Mouse (Mus musculus): Measurements from ENCODE around the gene Csgalnact2. TPM values are rescaled to one million over a fixed set of nuclear protein-coding genes. Genes with fewer than 3 reads are reported as not detected.

Csgalnact2 gene
- polyA plus RNA-seq, 1 experiment from 2014 or later: 10.7 TPM

DNA sequence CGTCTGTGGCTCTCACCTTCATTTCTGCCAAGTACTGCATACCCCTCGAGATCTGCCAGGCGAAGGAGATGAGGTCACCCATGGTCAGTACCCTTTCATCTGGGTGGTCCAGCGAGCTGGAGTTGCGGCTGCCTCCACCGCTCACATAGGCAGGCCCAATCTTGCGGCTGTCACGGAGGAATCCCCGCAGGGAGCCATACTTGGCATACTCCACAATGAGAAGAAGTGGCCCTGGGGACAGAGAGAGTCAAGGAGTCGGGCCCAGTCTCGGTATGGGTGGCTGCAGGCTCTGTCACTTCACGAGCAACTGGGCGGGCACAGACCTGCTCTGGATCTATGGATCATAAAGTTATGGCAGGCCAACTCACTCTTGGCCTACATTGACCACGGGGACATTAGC lies 29.2 kb upstream of the Csgalnact2 start:
- no peak overlapping the region for H3K4me3 ChIP-seq
- no peak overlapping the region for H3K4me2 ChIP-seq
- no peak for ATAC-seq (replicated peaks; ENCODE audit: insufficient number of reproducible peaks, insufficient read depth, low FRiP score, low read depth)
- H3K27ac ChIP-seq: no peak overlapping the region
- no peaks in the 10 kb centered on the region for H3K27me3 ChIP-seq
- H3K36me3 ChIP-seq: no peaks in the 10 kb centered on the region
- no peak overlapping the region for H3K9ac ChIP-seq
- no peaks in the 10 kb centered on the region for H3K4me1 ChIP-seq (replicated peaks)
- WGBS: 78% methylated on average over 14 of the region's 14 CpGs
- no peaks in the 10 kb centered on the region for H3K9me3 ChIP-seq (replicated peaks)

GRCm38 (mm10) chr6:118167013-118167412 lies 28.1 kb upstream of the Csgalnact2 start:
- WGBS: 75% methylated on average over 9 of the region's 9 CpGs
- H3K4me1 ChIP-seq (replicated peaks): no peaks in the 10 kb centered on the region
- H3K27ac ChIP-seq: no peak overlapping the region
- no peak overlapping the region for H3K9ac ChIP-seq
- no peaks in the 10 kb centered on the region for H3K9me3 ChIP-seq (replicated peaks)
- no peak for ATAC-seq (replicated peaks; ENCODE audit: insufficient number of reproducible peaks, insufficient read depth, low FRiP score, low read depth)
- H3K4me2 ChIP-seq: no peak overlapping the region
- no peak overlapping the region for H3K4me3 ChIP-seq
- no peaks in the 10 kb centered on the region for H3K36me3 ChIP-seq
- H3K27me3 ChIP-seq: no peaks in the 10 kb centered on the region

- Histone ChIP-seq H3K9ac (no peak overlapping the region), H3K4me1 (replicated peaks) (no peaks in the 10 kb centered on the region), H3K27ac (no peak overlapping the region), H3K9me3 (replicated peaks) (no peaks in the 10 kb centered on the region), H3K4me3 (no peak overlapping the region), H3K36me3 (no peaks in the 10 kb centered on the region), H3K27me3 (no peaks in the 10 kb centered on the region), H3K4me2 (no peak overlapping the region)
- no peak for ATAC-seq (replicated peaks; ENCODE audit: insufficient number of reproducible peaks, insufficient read depth, low FRiP score, low read depth)
- WGBS: 88% methylated on average over 1 of the region's 1 CpGs
Measured at GRCm38 (mm10) chr6:118165516-118165915, 26.6 kb upstream of the Csgalnact2 start.

DNA sequence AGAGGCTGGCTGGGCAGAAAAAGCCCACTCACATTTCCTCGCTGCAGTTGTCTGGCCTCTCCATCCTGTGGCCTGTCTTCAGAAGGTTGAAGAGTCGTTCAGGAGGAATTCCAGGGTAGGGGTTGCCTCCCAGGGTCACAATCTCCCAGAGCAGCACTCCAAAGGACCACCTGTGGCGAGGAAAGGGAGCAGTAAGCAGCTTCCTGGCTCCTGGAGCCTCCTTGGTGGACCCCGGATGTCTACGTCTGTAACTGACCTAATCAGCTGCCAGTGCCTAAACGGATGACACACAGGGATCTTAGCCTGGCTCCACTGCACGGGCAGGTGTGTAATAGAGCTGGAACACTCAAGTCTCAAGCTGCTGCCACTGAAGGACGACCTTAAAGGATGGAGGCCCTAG lies 25.8 kb upstream of the Csgalnact2 start:
- Histone ChIP-seq H3K9ac (no peak overlapping the region), H3K4me3 (no peak overlapping the region), H3K36me3 (no peaks in the 10 kb centered on the region), H3K9me3 (replicated peaks) (no peaks in the 10 kb centered on the region), H3K4me2 (no peak overlapping the region), H3K27ac (no peak overlapping the region), H3K4me1 (replicated peaks) (no peaks in the 10 kb centered on the region), H3K27me3 (no peaks in the 10 kb centered on the region)
- WGBS: 43% methylated on average over 8 of the region's 8 CpGs
- ATAC-seq (replicated peaks; ENCODE audit: insufficient number of reproducible peaks, insufficient read depth, low FRiP score, low read depth): no peak

GRCm38 (mm10) chr6:118163086-118163485 lies 24.1 kb upstream of the Csgalnact2 start:
- no peak overlapping the region for H3K9ac ChIP-seq
- H3K4me2 ChIP-seq: no peak overlapping the region
- no peaks in the 10 kb centered on the region for H3K27me3 ChIP-seq
- H3K4me1 ChIP-seq (replicated peaks): no peaks in the 10 kb centered on the region
- WGBS: 82% methylated on average over 2 of the region's 2 CpGs
- no peaks in the 10 kb centered on the region for H3K36me3 ChIP-seq
- no peak for ATAC-seq (replicated peaks; ENCODE audit: insufficient number of reproducible peaks, insufficient read depth, low FRiP score, low read depth)
- no peak overlapping the region for H3K27ac ChIP-seq
- no peaks in the 10 kb centered on the region for H3K9me3 ChIP-seq (replicated peaks)
- no peak overlapping the region for H3K4me3 ChIP-seq

DNA sequence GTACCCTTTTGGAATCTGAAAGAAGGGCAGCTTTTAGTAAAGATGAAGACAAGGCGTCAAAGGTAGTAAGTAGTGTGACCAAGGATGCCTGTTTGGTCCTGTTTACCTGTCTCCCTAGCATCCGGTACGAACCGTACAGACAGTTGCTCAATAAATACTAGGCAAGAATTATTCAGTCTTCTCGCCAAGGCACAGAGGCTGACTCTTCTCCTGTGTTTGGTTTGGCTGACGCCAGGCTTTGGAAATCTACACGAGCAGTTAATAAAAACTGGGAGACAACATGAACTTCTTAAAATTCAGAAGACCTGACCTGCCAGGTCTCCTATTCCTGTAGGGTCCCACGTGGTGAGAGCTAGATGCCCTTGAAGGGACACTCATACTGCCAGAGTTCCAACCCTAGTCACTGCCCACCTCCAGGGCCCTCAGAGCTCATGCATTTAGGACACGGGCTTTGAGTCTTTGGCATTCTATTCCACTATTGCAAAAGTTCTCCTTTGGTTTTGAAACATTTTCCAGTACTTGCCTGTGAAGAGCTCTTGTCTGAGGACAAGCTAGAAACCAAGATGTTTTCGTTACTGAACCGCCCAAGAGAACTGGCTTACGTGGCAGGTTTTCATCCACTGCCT lies 23.6 kb upstream of the Csgalnact2 start:
- H3K27me3 ChIP-seq: no peaks in the 10 kb centered on the region
- H3K4me2 ChIP-seq: no peak overlapping the region
- 81% methylated on average over 12 of the region's 12 CpGs for WGBS
- no peak overlapping the region for H3K27ac ChIP-seq
- ATAC-seq (replicated peaks; ENCODE audit: insufficient number of reproducible peaks, insufficient read depth, low FRiP score, low read depth): no peak
- H3K4me3 ChIP-seq: no peak overlapping the region
- no peaks in the 10 kb centered on the region for H3K9me3 ChIP-seq (replicated peaks)
- no peak overlapping the region for H3K9ac ChIP-seq
- H3K4me1 ChIP-seq (replicated peaks): no peaks in the 10 kb centered on the region
- H3K36me3 ChIP-seq: no peaks in the 10 kb centered on the region

GRCm38 (mm10) chr6:118153091-118153490 lies 14.2 kb upstream of the Csgalnact2 start:
- WGBS: 70% methylated on average over 5 of the region's 5 CpGs
- no peaks in the 10 kb centered on the region for H3K9me3 ChIP-seq (replicated peaks)
- no peaks in the 10 kb centered on the region for H3K4me1 ChIP-seq (replicated peaks)
- H3K4me2 ChIP-seq: no peak overlapping the region
- no peaks in the 10 kb centered on the region for H3K27me3 ChIP-seq
- no peak overlapping the region for H3K4me3 ChIP-seq
- H3K36me3 ChIP-seq: no peaks in the 10 kb centered on the region
- H3K9ac ChIP-seq: no peak overlapping the region
- H3K27ac ChIP-seq: no peak overlapping the region
- ATAC-seq (replicated peaks; ENCODE audit: insufficient number of reproducible peaks, insufficient read depth, low FRiP score, low read depth): no peak

- H3K4me1 ChIP-seq (replicated peaks): no peaks in the 10 kb centered on the region
- no peaks in the 10 kb centered on the region for H3K36me3 ChIP-seq
- no peaks in the 10 kb centered on the region for H3K27me3 ChIP-seq
- H3K9ac ChIP-seq: no peak overlapping the region
- no peak overlapping the region for H3K4me3 ChIP-seq
- no peak overlapping the region for H3K27ac ChIP-seq
- no peak for ATAC-seq (replicated peaks; ENCODE audit: insufficient number of reproducible peaks, insufficient read depth, low FRiP score, low read depth)
- no peaks in the 10 kb centered on the region for H3K9me3 ChIP-seq (replicated peaks)
- H3K4me2 ChIP-seq: no peak overlapping the region
- WGBS: 73% methylated on average over 8 of the region's 8 CpGs
Measured at GRCm38 (mm10) chr6:118150988-118151387, 12.0 kb upstream of the Csgalnact2 start.

DNA sequence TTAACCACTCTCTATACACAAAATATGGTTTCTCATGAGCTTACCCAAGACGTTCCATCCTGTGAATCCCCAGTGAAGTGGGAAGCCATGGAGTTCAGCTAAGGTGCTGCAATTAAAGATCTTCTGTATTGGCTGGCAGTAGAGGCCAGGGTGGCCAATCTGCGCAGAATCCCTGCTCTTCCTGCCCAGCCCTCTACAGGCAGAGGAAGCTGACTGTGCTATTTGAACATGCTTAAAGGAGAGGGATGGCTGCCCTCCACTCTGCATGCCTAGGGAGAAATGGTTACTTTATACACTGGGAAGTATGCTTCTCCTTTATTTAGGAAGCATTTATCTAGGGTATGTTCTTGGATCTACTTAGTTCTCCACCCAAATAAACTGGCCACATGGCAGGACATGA lies 11.6 kb upstream of the Csgalnact2 start:
- WGBS: 69% methylated on average over 2 of the region's 2 CpGs
- no peaks in the 10 kb centered on the region for H3K27me3 ChIP-seq
- H3K4me1 ChIP-seq (replicated peaks): no peaks in the 10 kb centered on the region
- H3K4me3 ChIP-seq: no peak overlapping the region
- no peaks in the 10 kb centered on the region for H3K9me3 ChIP-seq (replicated peaks)
- no peak overlapping the region for H3K9ac ChIP-seq
- H3K27ac ChIP-seq: no peak overlapping the region
- no peak overlapping the region for H3K4me2 ChIP-seq
- no peaks in the 10 kb centered on the region for H3K36me3 ChIP-seq
- no peak for ATAC-seq (replicated peaks; ENCODE audit: insufficient number of reproducible peaks, insufficient read depth, low FRiP score, low read depth)

DNA sequence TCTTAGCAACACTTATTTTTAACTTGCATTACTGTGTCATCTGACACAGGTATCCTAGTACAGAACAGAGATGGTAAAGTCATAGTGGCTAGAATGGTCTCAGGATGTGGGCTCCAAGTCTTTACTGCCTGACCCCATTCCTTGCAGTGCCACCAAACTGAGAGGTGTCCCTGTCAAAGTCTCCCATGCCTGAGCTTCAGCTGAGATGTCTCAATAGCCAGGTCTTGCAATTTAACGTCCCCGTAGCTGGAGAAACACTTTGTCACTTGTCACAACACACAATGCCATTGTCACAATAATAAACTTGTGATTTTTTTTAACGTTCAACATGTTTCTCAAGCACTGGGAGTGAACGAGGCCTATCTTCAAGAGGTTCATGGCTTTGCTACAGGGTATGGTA lies 11.2 kb upstream of the Csgalnact2 start:
- Histone ChIP-seq H3K27me3 (no peaks in the 10 kb centered on the region), H3K4me3 (no peak overlapping the region), H3K36me3 (no peaks in the 10 kb centered on the region), H3K4me2 (no peak overlapping the region), H3K27ac (no peak overlapping the region), H3K9ac (no peak overlapping the region), H3K4me1 (replicated peaks) (no peaks in the 10 kb centered on the region), H3K9me3 (replicated peaks) (no peaks in the 10 kb centered on the region)
- ATAC-seq (replicated peaks; ENCODE audit: insufficient number of reproducible peaks, insufficient read depth, low FRiP score, low read depth): no peak
- WGBS: 79% methylated on average over 4 of the region's 4 CpGs

- no peaks in the 10 kb centered on the region for H3K9me3 ChIP-seq (replicated peaks)
- no peaks in the 10 kb centered on the region for H3K36me3 ChIP-seq
- no peak overlapping the region for H3K4me2 ChIP-seq
- H3K4me3 ChIP-seq: no peak overlapping the region
- no peak overlapping the region for H3K27ac ChIP-seq
- no peak overlapping the region for H3K9ac ChIP-seq
- no peak for ATAC-seq (replicated peaks; ENCODE audit: insufficient number of reproducible peaks, insufficient read depth, low FRiP score, low read depth)
- no peaks in the 10 kb centered on the region for H3K27me3 ChIP-seq
- 66% methylated on average over 6 of the region's 6 CpGs for whole genome bisulfite sequencing
- 0 out of 2 replicates have a peak, but pooled peaks cover 2% of the 10 kb centered on the region for H3K4me1 ChIP-seq (replicated peaks)
Measured at GRCm38 (mm10) chr6:118140961-118141360, 2.0 kb upstream of the Csgalnact2 start.

DNA sequence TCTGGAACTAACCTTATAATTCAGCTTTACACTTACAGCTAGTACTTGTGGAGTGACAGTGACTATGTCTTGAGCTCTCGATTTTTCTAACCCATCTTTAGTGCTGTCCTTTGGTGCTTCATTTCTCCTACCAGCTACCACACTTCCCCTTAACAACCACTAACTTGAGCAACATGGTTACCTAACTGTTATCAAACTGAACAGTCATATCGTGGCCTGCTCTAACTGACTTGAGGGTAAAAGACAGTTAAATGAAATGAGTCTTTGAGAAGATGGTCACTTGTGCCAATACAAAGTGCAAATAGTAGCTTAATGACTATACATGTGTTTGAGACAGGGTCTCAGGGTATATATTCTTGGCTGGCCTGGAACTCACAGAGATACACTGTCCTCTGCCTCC lies 1.8 kb downstream of the Csgalnact2 start:
- no peaks in the 10 kb centered on the region for H3K27me3 ChIP-seq
- no peak for ATAC-seq (replicated peaks; ENCODE audit: insufficient number of reproducible peaks, insufficient read depth, low FRiP score, low read depth)
- H3K27ac ChIP-seq: no peak overlapping the region
- H3K4me2 ChIP-seq: no peak overlapping the region
- no peaks in the 10 kb centered on the region for H3K9me3 ChIP-seq (replicated peaks)
- H3K9ac ChIP-seq: no peak overlapping the region
- 0 out of 2 replicates have a peak, but pooled peaks cover 2% of the 10 kb centered on the region for H3K4me1 ChIP-seq (replicated peaks)
- H3K36me3 ChIP-seq: no peaks in the 10 kb centered on the region
- 63% methylated on average over 2 of the region's 2 CpGs for WGBS
- H3K4me3 ChIP-seq: no peak overlapping the region
